Mouse (Mus musculus): Measurements from ENCODE around the gene Zc2hc1c. TPM values are rescaled to one million over a fixed set of nuclear protein-coding genes. Genes with fewer than 3 reads are reported as not detected.
A peak's percentile ranks its signal among the peaks of the same experiment; 100 is the strongest.

Zc2hc1c gene
- total and polyA plus RNA-seq, 3 experiments: 0.08 to 0.13 TPM; not detected in 1

DNA sequence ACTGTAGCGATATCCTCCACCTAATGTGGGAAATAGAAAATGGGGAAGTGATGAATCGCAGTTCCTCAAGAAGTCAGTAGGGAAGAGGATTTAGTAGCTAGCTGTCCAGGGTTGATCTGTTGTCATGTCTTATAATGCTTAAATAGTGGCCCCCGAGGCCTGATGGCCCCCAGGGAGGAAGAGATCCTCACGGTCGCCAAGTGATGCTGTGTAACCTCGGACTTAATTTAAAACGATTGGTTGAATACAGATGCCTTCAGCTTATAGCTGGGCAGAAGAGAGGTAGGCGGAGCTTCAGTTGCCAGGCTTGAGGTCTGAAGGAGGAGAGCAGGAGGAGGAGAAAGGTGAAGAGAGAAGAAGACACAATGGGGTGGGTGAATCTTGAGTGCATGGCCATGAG, 4.1 kb upstream of the Zc2hc1c start:
- Histone ChIP-seq H3K27me3 (replicated peaks) (peaks cover 2% of the 10 kb centered on the region), H3K4me3 (replicated peaks in 1 of 3; ENCODE audit: low read depth in 2 of 3, low read length in 2 of 3, poor library complexity in 1 of 3) (no peak overlapping the region), H3K4me2 (ENCODE audit: insufficient read depth, low read depth, poor library complexity, severe bottlenecking) (no peak overlapping the region), H3K79me2 (replicated peaks; ENCODE audit: control insufficient read depth, extremely low read depth, insufficient read depth, poor library complexity, severe bottlenecking) (no peaks in the 10 kb centered on the region), H3K4me1 (ENCODE audit: control insufficient read depth in 1 of 2, insufficient read depth in 2 of 2) (peaks cover 7 to 33% of the 10 kb centered on the region in 2 experiments; a peak in 3 of 4 replicates), H3K36me3 (replicated peaks in 1 of 2; ENCODE audit: control insufficient read depth in 1 of 2, insufficient read depth in 1 of 2, low read length in 1 of 2) (no peaks in the 10 kb centered on the region), H3K27ac (ENCODE audit: insufficient read depth, low read depth) (no peak overlapping the region), H3K9me3 (replicated peaks; ENCODE audit: low read length) (no peaks in the 10 kb centered on the region), H3K9ac (ENCODE audit: insufficient read depth, low read depth) (no peak overlapping the region)
- dilution Hi-C loops (cut with MboI; ENCODE audit: extremely low pct_ligation_motif_present, extremely low pct_unique_long_range_greater_than_20kb, low sequenced_read_pairs) (no loop called here), in situ Hi-C loops (cut with MboI; ENCODE audit: low pct_ligation_motif_present, low pct_unique_long_range_greater_than_20kb, low sequenced_read_pairs) (no loop called here)
- TF ChIP-seq EP300 (IDR thresholded peaks at IDR 0.05; ENCODE audit: low read length) (0 out of 2 replicates have a peak, but pooled peaks have one; percentile 22), MAFK (IDR thresholded peaks at IDR 0.05; ENCODE audit: insufficient replicate concordance, low read length) (no peak)
- DNase-seq (ENCODE audit: extremely low read depth): no peak

DNA sequence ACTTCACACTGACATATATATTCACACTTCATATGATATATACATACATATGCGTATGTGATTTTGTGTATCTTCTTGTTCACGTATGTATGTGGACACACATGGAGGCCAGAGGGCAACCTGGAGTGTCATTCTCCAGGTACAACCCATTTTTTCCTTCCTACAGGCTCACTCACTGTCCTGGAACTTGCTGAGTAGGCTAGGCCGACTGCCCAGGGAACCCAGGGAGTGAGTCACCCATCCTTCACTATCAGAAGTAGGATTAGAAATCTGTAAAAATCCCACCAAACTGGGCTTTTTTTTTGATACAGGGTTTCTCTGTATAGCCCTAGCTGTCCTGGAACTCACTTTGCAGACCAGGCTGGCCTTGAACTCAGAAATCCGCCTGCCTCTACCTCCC, 3.4 kb upstream of the Zc2hc1c start:
- dilution Hi-C loops (cut with MboI; ENCODE audit: extremely low pct_ligation_motif_present, extremely low pct_unique_long_range_greater_than_20kb, low sequenced_read_pairs): no loop called here
- Histone ChIP-seq H3K36me3 (replicated peaks in 1 of 2; ENCODE audit: control insufficient read depth in 1 of 2, insufficient read depth in 1 of 2, low read length in 1 of 2) (no peaks in the 10 kb centered on the region), H3K9me3 (replicated peaks; ENCODE audit: low read length) (peaks cover 5% of the 10 kb centered on the region), H3K27ac (ENCODE audit: insufficient read depth, low read depth) (no peak overlapping the region), H3K4me1 (ENCODE audit: control insufficient read depth in 1 of 2, insufficient read depth in 2 of 2) (peaks cover 5 to 37% of the 10 kb centered on the region in 2 experiments; a peak in 3 of 4 replicates), H3K4me2 (ENCODE audit: insufficient read depth, low read depth, poor library complexity, severe bottlenecking) (no peak overlapping the region), H3K27me3 (replicated peaks) (peaks cover 7% of the 10 kb centered on the region), H3K9ac (ENCODE audit: insufficient read depth, low read depth) (no peak overlapping the region), H3K79me2 (replicated peaks; ENCODE audit: control insufficient read depth, extremely low read depth, insufficient read depth, poor library complexity, severe bottlenecking) (no peaks in the 10 kb centered on the region), H3K4me3 (replicated peaks in 1 of 3; ENCODE audit: low read depth in 2 of 3, low read length in 2 of 3, poor library complexity in 1 of 3) (no peak overlapping the region)
- no peak for TF ChIP-seq RAD21 (IDR thresholded peaks at IDR 0.05; ENCODE audit: low read depth, low read length)
- no peak for TF ChIP-seq JUN (IDR thresholded peaks at IDR 0.05; ENCODE audit: insufficient read depth, low read depth, low read length)
- no peak for TF ChIP-seq UBTF (IDR thresholded peaks at IDR 0.05; ENCODE audit: low read depth, low read length)
- TF ChIP-seq IRF4 (IDR thresholded peaks at IDR 0.05; ENCODE audit: low read depth, low read length): no peak
- no peak for TF ChIP-seq KAT2A (IDR thresholded peaks at IDR 0.05; ENCODE audit: insufficient replicate concordance, low read length)
- TF ChIP-seq SIN3A (IDR thresholded peaks at IDR 0.05; ENCODE audit: low read length): no peak
- no peak for TF ChIP-seq ZC3H11A (IDR thresholded peaks at IDR 0.05; ENCODE audit: low read depth, low read length)
- DNase-seq (ENCODE audit: extremely low read depth): no peak
- in situ Hi-C loops (cut with MboI; ENCODE audit: low pct_ligation_motif_present, low pct_unique_long_range_greater_than_20kb, low sequenced_read_pairs): no loop called here

DNA sequence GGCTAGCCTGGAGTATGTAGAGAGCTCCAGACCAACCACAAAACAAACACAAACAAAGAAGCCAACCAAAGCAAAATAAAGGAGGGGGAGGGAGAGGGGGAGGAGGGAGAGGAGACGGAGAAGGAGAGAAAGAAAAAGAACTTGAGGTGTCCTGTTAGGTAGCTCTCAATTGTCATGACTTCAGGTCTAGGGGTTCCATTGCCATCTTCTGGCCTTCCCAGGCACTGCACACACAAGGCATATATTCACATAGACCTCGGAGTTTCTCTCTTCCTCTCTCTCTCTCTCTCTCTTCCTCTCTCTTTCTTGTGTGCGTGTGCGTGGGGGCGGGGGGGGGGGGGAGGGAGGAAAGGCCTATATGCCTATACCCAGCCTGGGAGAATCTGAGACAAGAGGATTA, 1.4 kb upstream of the Zc2hc1c start:
- H3K9me3 ChIP-seq (replicated peaks; ENCODE audit: low read length): peaks cover 5% of the 10 kb centered on the region
- H3K9ac ChIP-seq (ENCODE audit: insufficient read depth, low read depth): no peak overlapping the region
- H3K4me3 ChIP-seq (replicated peaks in 1 of 3; ENCODE audit: low read depth in 2 of 3, low read length in 2 of 3, poor library complexity in 1 of 3): no peak overlapping the region
- in situ Hi-C loops (cut with MboI; ENCODE audit: low pct_ligation_motif_present, low pct_unique_long_range_greater_than_20kb, low sequenced_read_pairs) (no loop called here), dilution Hi-C loops (cut with MboI; ENCODE audit: extremely low pct_ligation_motif_present, extremely low pct_unique_long_range_greater_than_20kb, low sequenced_read_pairs) (no loop called here)
- no peak overlapping the region for H3K27ac ChIP-seq (ENCODE audit: insufficient read depth, low read depth)
- TF ChIP-seq RCOR1 (conservative IDR thresholded peaks at IDR 0.05; ENCODE audit: low read depth, low read length) (no peak), RAD21 (IDR thresholded peaks at IDR 0.05; ENCODE audit: low read depth, low read length) (peak; percentile 61), CTCF (conservative IDR thresholded peaks at IDR 0.05 in 1 of 2, IDR thresholded peaks at IDR 0.05 in 1 of 2; ENCODE audit: low read depth in 2 of 2, low read length in 2 of 2) (peak; percentile 27 to 62; a peak in 2 of 4 replicates), SMC3 (IDR thresholded peaks at IDR 0.05; ENCODE audit: low read depth, low read length) (peak; percentile 53)
- DNase-seq (ENCODE audit: extremely low read depth): no peak
- no peaks in the 10 kb centered on the region for H3K36me3 ChIP-seq (replicated peaks in 1 of 2; ENCODE audit: control insufficient read depth in 1 of 2, insufficient read depth in 1 of 2, low read length in 1 of 2)
- no peak overlapping the region for H3K4me2 ChIP-seq (ENCODE audit: insufficient read depth, low read depth, poor library complexity, severe bottlenecking)
- peaks cover 7 to 30% of the 10 kb centered on the region in 2 experiments; a peak in 3 of 4 replicates for H3K4me1 ChIP-seq (ENCODE audit: control insufficient read depth in 1 of 2, insufficient read depth in 2 of 2)
- H3K27me3 ChIP-seq (replicated peaks): peaks cover 13% of the 10 kb centered on the region
- H3K79me2 ChIP-seq (replicated peaks; ENCODE audit: control insufficient read depth, extremely low read depth, insufficient read depth, poor library complexity, severe bottlenecking): no peaks in the 10 kb centered on the region
